Mouse (Mus musculus) ES-E14 (cell line): ENCODE results near the gene Popdc2. TPM values are rescaled to one million over a fixed set of nuclear protein-coding genes. Genes with fewer than 3 reads are reported as not detected.
A peak's percentile ranks its signal among the peaks of the same experiment; 100 is the strongest.

ENCODE experiments used
- DNase-seq: peaks from one replicate; pipeline ENCODE4 v3.0.0-alpha.2; 2013; ENCODE audit warnings: low read depth, low spot score
- H3K27ac ChIP-seq: 2 replicates; pipeline ENCODE4 v1.5.1; 2012; ENCODE audit warnings: low read depth, mild to moderate bottlenecking, low read length, moderate library complexity, mixed read lengths; ENCODE audit not compliant: poor library complexity, insufficient read depth, severe bottlenecking
- H3K36me3 ChIP-seq: 2 replicates; pipeline ENCODE4 v1.6.1; 2012; ENCODE audit warnings: mild to moderate bottlenecking, low read length, moderate library complexity, mixed read lengths; ENCODE audit not compliant: control insufficient read depth, poor library complexity, insufficient read depth, severe bottlenecking
- H3K4me1 ChIP-seq, 2 experiments: fragments of 150-350 bp in 1 of 2; sonication (generic) in 1 of 2; 2 replicates each; pipeline ENCODE4 v1.6.1; 2012; ENCODE audit warnings: low read length in 2 of 2, mild to moderate bottlenecking in 1 of 2, mixed read lengths in 1 of 2; ENCODE audit not compliant: control insufficient read depth in 2 of 2, insufficient read depth in 2 of 2, poor library complexity in 1 of 2
- H3K4me3 ChIP-seq, 2 experiments: fragments of 150-350 bp in 1 of 2; sonication (generic) in 1 of 2; 2 replicates each; pipeline ENCODE4 v1.5.1; 2012; ENCODE audit warnings: low read length in 2 of 2, low read depth in 1 of 2, mild to moderate bottlenecking in 1 of 2, mixed read lengths in 1 of 2; ENCODE audit not compliant: insufficient read depth in 1 of 2, poor library complexity in 1 of 2, severe bottlenecking in 1 of 2
- H3K9ac ChIP-seq: 2 replicates; pipeline ENCODE4 v1.6.1; 2012; ENCODE audit warnings: low read depth, mild to moderate bottlenecking, low read length, mixed read lengths; ENCODE audit not compliant: poor library complexity, insufficient read depth, severe bottlenecking
- H3K9me3 ChIP-seq: fragments of 150-350 bp; sonication (generic); 2 replicates; pipeline ENCODE4 v1.6.1; 2012; ENCODE audit warnings: low read depth, mild to moderate bottlenecking, low read length; ENCODE audit not compliant: control insufficient read depth, insufficient read depth
- CHD2 ChIP-seq: IDR thresholded peaks from 2 replicates; pipeline ENCODE4 v1.6.1; 2014; ENCODE audit warnings: mild to moderate bottlenecking, low read depth, low read length, inconsistent platforms
- HCFC1 ChIP-seq: IDR thresholded peaks from 2 replicates; pipeline ENCODE4 v1.6.1; 2012; ENCODE audit warnings: low read length, inconsistent platforms, borderline replicate concordance; ENCODE audit not compliant: insufficient read depth
- MAFK ChIP-seq: IDR thresholded peaks from 2 replicates; pipeline ENCODE4 v1.6.1; 2014; ENCODE audit warnings: mild to moderate bottlenecking, low read depth, low read length, inconsistent platforms; ENCODE audit not compliant: insufficient read depth
- ZC3H11A ChIP-seq: IDR thresholded peaks from 2 replicates; pipeline ENCODE4 v1.6.1; 2012; ENCODE audit warnings: low read depth, mild to moderate bottlenecking, inconsistent platforms, low read length, borderline replicate concordance
- ZNF384 ChIP-seq: IDR thresholded peaks from 2 replicates; pipeline ENCODE4 v1.6.1; 2012; ENCODE audit warnings: low read depth, low read length, inconsistent platforms
- in situ Hi-C, 2 experiments: fragments of 600-800 bp; cut with MboI; formaldehyde crosslinking; loops; one replicate each; pipeline ENCODE4 v1.15.1; 2025; ENCODE audit warnings: low sequenced_read_pairs in 2 of 2, inconsistent platforms in 1 of 2; ENCODE audit not compliant: unreplicated experiment in 2 of 2
- total RNA-seq: library from RNA; depleted of rRNA; stranded (reverse); fragments of 300-350 nt; gene quantifications from 2 replicates; pipeline ENCODE4 v1.2.3, GENCODE M21; 2012; rRNA removed

The Popdc2 gene
- total RNA-seq, 1 experiment = 0.49 TPM

GRCm38 (mm10) chr16:38407584-38407983 lies 45.6 kb downstream of the Popdc2 start:
- peak; percentile 76 for DNase-seq
- TF ChIP-seq HCFC1 = no peak
- TF ChIP-seq ZNF384 = no peak
- no peaks in the 10 kb centered on the region; the same call in 1 of the 2 replicates for H3K36me3 ChIP-seq
- H3K4me3 ChIP-seq = no peak overlapping the region; a peak in 1 of 4 replicates
- H3K9me3 ChIP-seq = no peaks in the 10 kb centered on the region
- no peak overlapping the region for H3K9ac ChIP-seq
- H3K27ac ChIP-seq = no peak overlapping the region
- in situ Hi-C loops = no loop called here
- peaks cover 5 to 21% of the 10 kb centered on the region in 2 experiments; a peak in 3 of 4 replicates for H3K4me1 ChIP-seq

GRCm38 (mm10) chr16:38408416-38408815 lies 46.4 kb downstream of the Popdc2 start:
- Histone ChIP-seq H3K27ac (no peak overlapping the region), H3K4me3 (no peak overlapping the region), H3K9me3 (no peaks in the 10 kb centered on the region), H3K4me1 (peaks cover 5 to 21% of the 10 kb centered on the region in 2 experiments; a peak in 3 of 4 replicates), H3K36me3 (no peaks in the 10 kb centered on the region; the same call in 1 of the 2 replicates), H3K9ac (no peak overlapping the region)
- TF ChIP-seq ZC3H11A (no peak), ZNF384 (no peak), MAFK (no peak), CHD2 (no peak), HCFC1 (no peak)
- in situ Hi-C loops = no loop called here
- DNase-seq = no peak

- H3K4me1 ChIP-seq = peaks cover 4 to 6% of the 10 kb centered on the region in 2 experiments; a peak in 3 of 4 replicates
- H3K9me3 ChIP-seq = no peaks in the 10 kb centered on the region
- no peak for DNase-seq
- H3K36me3 ChIP-seq = no peaks in the 10 kb centered on the region
- H3K4me3 ChIP-seq = peak overlapping the region in 1 of 2 experiments; percentile 24; a peak in 1 of 4 replicates
- H3K27ac ChIP-seq = no peak overlapping the region
- in situ Hi-C loops = no loop called here
- TF ChIP-seq MAFK (peak; percentile 96), ZC3H11A (no peak)
- no peak overlapping the region; the same call in 1 of the 2 replicates for H3K9ac ChIP-seq
Measured at GRCm38 (mm10) chr16:38414953-38415352, 52.9 kb downstream of the Popdc2 start.

- Histone ChIP-seq H3K9ac (no peak overlapping the region), H3K36me3 (no peaks in the 10 kb centered on the region), H3K4me1 (peaks cover 0 to 5% of the 10 kb centered on the region in 2 experiments; a peak in 2 of 4 replicates), H3K4me3 (no peak overlapping the region), H3K9me3 (no peaks in the 10 kb centered on the region), H3K27ac (no peak overlapping the region)
- in situ Hi-C loops = no loop called here
- no peak for TF ChIP-seq HCFC1
- no peak for TF ChIP-seq ZNF384
- no peak for TF ChIP-seq MAFK
- TF ChIP-seq CHD2 = no peak
- no peak for TF ChIP-seq ZC3H11A
- DNase-seq = no peak
Measured at GRCm38 (mm10) chr16:38425374-38425773, 63.4 kb downstream of the Popdc2 start.

- in situ Hi-C loops = no loop called here
- H3K27ac ChIP-seq = no peak overlapping the region
- TF ChIP-seq CHD2 = no peak
- TF ChIP-seq ZC3H11A = no peak
- no peak for TF ChIP-seq MAFK
- no peak for TF ChIP-seq HCFC1
- no peak for TF ChIP-seq ZNF384
- no peak overlapping the region for H3K4me3 ChIP-seq
- H3K4me1 ChIP-seq = peaks cover 2 to 9% of the 10 kb centered on the region in 2 experiments; a peak in 2 of 4 replicates
- H3K9ac ChIP-seq = no peak overlapping the region
- H3K36me3 ChIP-seq = no peaks in the 10 kb centered on the region
- H3K9me3 ChIP-seq = no peaks in the 10 kb centered on the region
- DNase-seq = no peak
Measured at GRCm38 (mm10) chr16:38425799-38426198, 63.8 kb downstream of the Popdc2 start.

Other genes starting within 250 kb of the Popdc2 start
- 0.16 and 0.18 TPM in 2 replicates for gene Nr1i2, start 67.4 kb upstream of the Popdc2 start, total RNA-seq
- gene Maats1, start 20.1 kb upstream of the Popdc2 start, total RNA-seq = 1.1 and 1.8 TPM in 2 replicates
- gene Cox17, start 15.2 kb upstream of the Popdc2 start, total RNA-seq = 185 and 249 TPM in 2 replicates
- not detected in 2 replicates for gene Gm21987, start 15.2 kb upstream of the Popdc2 start, total RNA-seq
- 4.9 and 6.0 TPM in 2 replicates for gene Pla1a, start 70.9 kb downstream of the Popdc2 start, total RNA-seq
- 70.2 and 121 TPM in 2 replicates for gene Adprh, start 90.5 kb downstream of the Popdc2 start, total RNA-seq
- gene Cd80, start 93.4 kb downstream of the Popdc2 start, total RNA-seq = 11.1 and 15.2 TPM in 2 replicates
- 26.9 and 36.9 TPM in 2 replicates for gene Timmdc1, start 160.5 kb downstream of the Popdc2 start, total RNA-seq
- gene Poglut1, start 188.0 kb downstream of the Popdc2 start, total RNA-seq = 76.6 and 89.7 TPM in 2 replicates
- 124 and 141 TPM in 2 replicates for gene Tmem39a, start 196.5 kb downstream of the Popdc2 start, total RNA-seq